Mouse (Mus musculus) forebrain, embryonic 15.5 days (tissue): Measurements from ENCODE around the gene Gm49661. TPM values are rescaled to one million over a fixed set of nuclear protein-coding genes. Genes with fewer than 3 reads are reported as not detected.

Experiments
- ATAC-seq: fragments of 200-750 bp; cut with Nextera tagmentation; replicated peaks from 2 replicates; pipeline ENCODE4 v1.8.0; 2017; ENCODE audit warnings: mild to moderate bottlenecking, moderate TSS enrichment, moderate library complexity
- H3K27ac ChIP-seq: fragments of 300-500 bp; sonication (generic); replicated peaks from 2 replicates; pipeline ENCODE4 v1.5.1; 2015; ENCODE audit warnings: mild to moderate bottlenecking, inconsistent platforms
- H3K27me3 ChIP-seq: fragments of 300-500 bp; sonication (generic); 2 replicates; pipeline ENCODE4 v1.6.1; 2015; ENCODE audit warnings: inconsistent platforms
- H3K36me3 ChIP-seq: fragments of 300-500 bp; sonication (generic); 2 replicates; pipeline ENCODE4 v1.6.1; 2015; ENCODE audit warnings: mild to moderate bottlenecking, inconsistent platforms
- H3K4me1 ChIP-seq: fragments of 300-500 bp; sonication (generic); 2 replicates; pipeline ENCODE4 v1.6.1; 2015; ENCODE audit warnings: inconsistent platforms
- H3K4me2 ChIP-seq: fragments of 300-500 bp; sonication (generic); replicated peaks from 2 replicates; pipeline ENCODE4 v1.6.1; 2015; ENCODE audit warnings: mild to moderate bottlenecking, inconsistent platforms
- H3K4me3 ChIP-seq: fragments of 300-500 bp; sonication (generic); 2 replicates; pipeline ENCODE4 v1.5.1; 2015; ENCODE audit warnings: mild to moderate bottlenecking, inconsistent platforms
- H3K9ac ChIP-seq: fragments of 300-500 bp; sonication (generic); replicated peaks from 2 replicates; pipeline ENCODE4 v1.6.1; 2015; ENCODE audit warnings: mild to moderate bottlenecking, inconsistent platforms
- H3K9me3 ChIP-seq: fragments of 300-500 bp; sonication (generic); 2 replicates; pipeline ENCODE4 v1.6.1; 2016; ENCODE audit warnings: inconsistent platforms
- WGBS: fragments of 180-500 bp; shearing (Covaris S2); methylation state at CpG from one replicate; pipeline ENCODE4 v1.1.7; 2015; ENCODE audit warnings: mixed read lengths; 5-methylcytosine and 5-hydroxymethylcytosine counted together
- polyA plus RNA-seq: library from polyadenylated mRNA; unstranded; fragments of >200 nt; fragmentation: Nextera tagmentation; extraction: Ambion mirVana; gene quantifications from 2 replicates; pipeline ENCODE4 v1.2.1, GENCODE M21; 2015

Gene Gm49661
- polyA plus RNA-seq, 1 experiment from 2014 or later, result not detected

- Histone ChIP-seq H3K36me3 (peaks cover 11% of the 10 kb centered on the region), H3K9ac (peak overlapping the region; percentile 98), H3K27ac (peak overlapping the region; percentile 93), H3K4me3 (peak overlapping the region; percentile 88), H3K9me3 (no peaks in the 10 kb centered on the region), H3K4me2 (peak overlapping the region; percentile 63), H3K27me3 (no peaks in the 10 kb centered on the region), H3K4me1 (peaks cover 36% of the 10 kb centered on the region)
- ATAC-seq, result peak; percentile 46
- 14% methylated on average over 23 of the region's 23 CpGs for WGBS
These were observed 32.9 kb downstream of the Gm49661 start for GRCm38 (mm10) chr8:84936041-84936961.

DNA sequence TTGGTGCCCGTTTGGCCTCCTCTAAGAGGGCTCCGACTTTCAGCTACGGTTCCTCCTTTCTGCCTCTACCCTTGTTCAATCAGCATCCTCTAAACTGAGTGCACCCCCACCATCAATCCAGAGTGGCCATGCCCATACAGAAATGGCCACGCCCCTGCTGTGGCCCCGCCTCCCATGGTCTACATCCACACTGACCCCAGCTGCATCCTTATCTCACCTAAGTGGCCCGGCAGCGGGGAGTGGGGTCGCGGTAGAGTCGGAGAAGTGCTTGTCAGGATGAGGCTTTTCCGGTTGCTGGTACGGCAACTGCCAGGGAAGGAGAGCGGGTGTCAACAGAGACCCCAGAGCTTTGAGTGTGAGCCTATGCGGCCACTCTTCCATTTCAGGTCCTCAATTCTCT is 33.7 kb downstream of the Gm49661 start:
- peak overlapping the region; percentile 63 for H3K4me2 ChIP-seq
- H3K4me3 ChIP-seq, result peak overlapping the region; percentile 88
- peak overlapping the region; percentile 93; the same call in 1 of the 2 replicates for H3K27ac ChIP-seq
- H3K4me1 ChIP-seq, result peaks cover 36% of the 10 kb centered on the region
- peak; percentile 2; the same call in 1 of the 2 replicates for ATAC-seq
- H3K9me3 ChIP-seq, result no peaks in the 10 kb centered on the region
- peaks cover 4% of the 10 kb centered on the region; the same call in 1 of the 2 replicates for H3K27me3 ChIP-seq
- H3K36me3 ChIP-seq, result peaks cover 15% of the 10 kb centered on the region
- 11% methylated on average over 14 of the region's 14 CpGs for WGBS
- H3K9ac ChIP-seq, result peak overlapping the region; percentile 98

DNA sequence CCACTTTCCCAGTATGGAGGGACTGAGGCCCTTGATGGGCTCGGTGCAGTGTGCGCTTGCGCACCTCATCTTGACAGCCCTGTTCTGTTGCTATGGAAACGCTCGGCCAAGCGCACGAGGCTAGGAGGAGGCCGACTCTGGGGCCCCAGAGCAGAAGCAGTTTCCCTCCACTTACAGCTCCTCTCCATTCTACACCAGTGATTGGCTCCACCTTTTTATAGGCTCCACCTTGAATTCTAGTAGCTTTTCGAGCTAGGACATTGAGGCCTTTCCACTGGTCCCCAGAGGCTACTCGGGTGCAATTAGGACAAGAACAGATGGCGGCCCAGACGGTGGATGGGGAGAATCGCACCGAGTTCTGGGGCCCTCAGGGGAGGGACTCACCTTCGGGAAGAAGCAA is 34.4 kb downstream of the Gm49661 start:
- H3K9me3 ChIP-seq, result no peaks in the 10 kb centered on the region
- peaks cover 21% of the 10 kb centered on the region for H3K36me3 ChIP-seq
- H3K4me2 ChIP-seq, result peak overlapping the region; percentile 63
- peaks cover 36% of the 10 kb centered on the region for H3K4me1 ChIP-seq
- 1% methylated on average over 15 of the region's 15 CpGs for WGBS
- H3K9ac ChIP-seq, result peak overlapping the region; percentile 98
- ATAC-seq, result peak; percentile 66
- H3K27ac ChIP-seq, result peak overlapping the region; percentile 93
- H3K27me3 ChIP-seq, result peaks cover 7% of the 10 kb centered on the region; the same call in 1 of the 2 replicates
- peak overlapping the region; percentile 88 for H3K4me3 ChIP-seq

GRCm38 (mm10) chr8:84933767-84934559 is 35.3 kb downstream of the Gm49661 start:
- peak overlapping the region; percentile 88 for H3K4me3 ChIP-seq
- peaks cover 7% of the 10 kb centered on the region; the same call in 1 of the 2 replicates for H3K27me3 ChIP-seq
- 84% methylated on average over 16 of the region's 16 CpGs for WGBS
- H3K27ac ChIP-seq, result no peak overlapping the region
- peak overlapping the region; percentile 63 for H3K4me2 ChIP-seq
- H3K36me3 ChIP-seq, result peaks cover 21% of the 10 kb centered on the region
- peaks cover 43% of the 10 kb centered on the region for H3K4me1 ChIP-seq
- H3K9ac ChIP-seq, result 0 out of 2 replicates have a peak overlapping the region, but pooled peaks have one; percentile 98
- H3K9me3 ChIP-seq, result no peaks in the 10 kb centered on the region
- no peak for ATAC-seq

DNA sequence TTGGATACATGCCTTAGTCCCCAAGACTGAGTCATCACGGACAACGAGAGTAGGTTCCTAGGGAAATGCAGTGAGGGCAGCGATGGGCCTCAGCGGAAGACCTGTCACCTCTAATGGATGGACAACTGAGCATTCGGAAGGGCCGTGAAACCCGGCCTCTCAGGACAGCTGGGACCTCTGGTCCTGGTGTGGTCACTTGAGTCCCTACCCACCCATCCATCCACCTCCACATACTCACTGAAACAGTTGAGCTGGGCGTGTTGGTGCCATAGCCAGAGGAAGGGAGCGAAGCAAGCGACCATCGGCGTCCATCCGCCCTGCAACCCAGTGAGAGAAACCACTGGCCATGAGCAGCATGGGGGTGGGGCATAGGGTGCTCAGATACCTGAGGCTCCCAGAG is 38.7 kb downstream of the Gm49661 start:
- peaks cover 30% of the 10 kb centered on the region for H3K4me1 ChIP-seq
- H3K4me3 ChIP-seq, result no peak overlapping the region
- WGBS, result 92% methylated on average over 13 of the region's 13 CpGs
- no peak overlapping the region for H3K27ac ChIP-seq
- peaks cover 7% of the 10 kb centered on the region; the same call in 1 of the 2 replicates for H3K27me3 ChIP-seq
- H3K4me2 ChIP-seq, result no peak overlapping the region
- H3K9ac ChIP-seq, result no peak overlapping the region
- peaks cover 38% of the 10 kb centered on the region for H3K36me3 ChIP-seq
- no peaks in the 10 kb centered on the region for H3K9me3 ChIP-seq
- ATAC-seq, result no peak

DNA sequence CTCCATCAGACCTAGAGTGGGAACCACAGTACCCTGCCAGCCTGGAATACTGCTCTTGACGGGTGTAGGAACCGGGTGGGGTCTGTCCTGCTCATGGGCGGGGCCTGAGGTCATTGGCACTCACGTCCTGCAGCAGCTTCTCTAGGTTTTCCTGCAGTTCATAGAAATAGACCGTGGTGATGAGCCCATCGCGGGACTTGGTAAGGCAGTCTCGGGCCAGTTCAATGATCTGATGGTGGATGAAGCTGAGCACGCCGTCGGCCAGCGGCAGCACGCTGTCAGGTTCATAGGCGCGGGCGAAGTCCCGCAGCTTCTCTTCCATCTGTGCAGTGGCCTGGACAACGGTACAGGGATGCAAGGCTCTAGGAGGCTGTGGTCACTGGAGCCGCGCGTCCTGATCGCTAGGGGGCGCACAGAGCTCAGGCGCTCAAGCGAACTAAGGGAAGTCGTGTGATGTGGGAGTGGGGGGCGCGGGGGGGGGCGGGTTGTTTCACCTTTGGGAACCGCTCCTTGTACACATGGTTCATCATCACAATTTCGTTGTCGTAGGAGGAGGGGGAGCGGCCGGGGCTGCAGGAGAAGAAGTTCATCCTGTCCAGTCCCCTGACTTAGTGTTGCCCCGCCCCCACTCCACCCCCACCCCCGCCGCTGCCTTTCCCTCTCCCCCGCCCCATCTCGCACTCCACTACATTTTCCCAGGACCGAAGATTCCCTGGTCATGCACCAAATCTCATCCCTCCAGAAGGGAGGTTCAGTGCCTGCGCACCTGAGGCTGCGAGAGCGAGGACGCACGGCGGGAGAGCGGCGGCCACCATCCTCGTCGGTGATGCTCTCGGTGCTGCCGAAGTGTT is 40.6 kb downstream of the Gm49661 start:
- Histone ChIP-seq H3K36me3 (peaks cover 51% of the 10 kb centered on the region), H3K9ac (peak overlapping the region; percentile 26; the same call in 1 of the 2 replicates), H3K4me3 (peak overlapping the region; percentile 33), H3K9me3 (no peaks in the 10 kb centered on the region), H3K4me2 (peak overlapping the region; percentile 51), H3K27ac (no peak overlapping the region), H3K27me3 (peaks cover 7% of the 10 kb centered on the region; the same call in 1 of the 2 replicates), H3K4me1 (peaks cover 11% of the 10 kb centered on the region)
- 2% methylated on average over 52 of the region's 52 CpGs for WGBS
- ATAC-seq, result peak; percentile 64; the same call in 1 of the 2 replicates

- WGBS, result 90% methylated on average over 1 of the region's 1 CpGs
- no peak overlapping the region for H3K9ac ChIP-seq
- H3K27ac ChIP-seq, result no peak overlapping the region
- H3K4me3 ChIP-seq, result no peak overlapping the region
- peaks cover 7% of the 10 kb centered on the region; the same call in 1 of the 2 replicates for H3K27me3 ChIP-seq
- no peak overlapping the region for H3K4me2 ChIP-seq
- peaks cover 54% of the 10 kb centered on the region for H3K36me3 ChIP-seq
- H3K9me3 ChIP-seq, result no peaks in the 10 kb centered on the region
- H3K4me1 ChIP-seq, result peaks cover 9% of the 10 kb centered on the region
- ATAC-seq, result no peak
These were observed 41.7 kb downstream of the Gm49661 start for GRCm38 (mm10) chr8:84927513-84927912.

DNA sequence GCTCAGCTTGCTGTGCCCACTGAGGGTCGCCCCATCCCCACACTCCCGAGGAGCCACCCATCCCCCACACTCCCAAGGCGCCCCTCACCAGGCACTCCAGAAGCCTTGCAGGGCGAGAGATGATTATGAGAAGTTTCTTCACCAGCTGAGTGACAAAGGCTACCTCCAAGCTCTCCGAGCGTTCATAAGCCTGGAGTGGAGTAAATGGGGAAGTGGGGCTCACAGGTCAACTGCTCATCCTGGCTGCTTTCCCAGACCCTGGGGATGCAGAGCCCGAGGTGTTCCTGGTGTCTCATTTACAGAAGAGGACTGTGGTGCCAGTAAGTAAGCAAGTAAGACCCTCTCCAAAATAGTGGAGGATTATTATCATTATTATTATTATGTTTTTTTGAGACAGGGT is 43.7 kb downstream of the Gm49661 start:
- Histone ChIP-seq H3K36me3 (peaks cover 62% of the 10 kb centered on the region), H3K9ac (no peak overlapping the region), H3K4me3 (no peak overlapping the region), H3K27me3 (peaks cover 4% of the 10 kb centered on the region; the same call in 1 of the 2 replicates), H3K27ac (no peak overlapping the region), H3K9me3 (no peaks in the 10 kb centered on the region), H3K4me1 (peaks cover 9% of the 10 kb centered on the region), H3K4me2 (no peak overlapping the region)
- WGBS, result 72% methylated on average over 7 of the region's 7 CpGs
- ATAC-seq, result no peak

DNA sequence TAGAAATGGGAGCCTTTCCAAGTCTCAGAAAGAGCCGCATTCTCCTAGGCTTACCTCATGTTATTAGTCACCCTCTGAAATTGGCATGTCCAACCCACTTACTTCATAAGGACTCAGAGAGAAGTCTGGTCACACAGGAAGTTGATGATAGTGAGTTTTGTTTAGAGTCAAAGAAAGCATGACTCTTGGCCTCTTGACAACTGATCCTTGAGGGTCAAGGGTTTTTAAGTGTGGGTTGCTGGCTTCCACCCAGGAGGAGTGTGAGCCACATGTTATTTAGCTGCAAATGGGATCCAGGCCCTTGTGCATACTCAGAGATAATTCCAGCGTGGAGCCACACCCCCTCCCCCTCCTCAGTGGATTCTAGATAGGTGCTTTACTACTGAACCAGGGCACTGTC is 47.6 kb downstream of the Gm49661 start:
- Histone ChIP-seq H3K4me2 (no peak overlapping the region), H3K9ac (no peak overlapping the region), H3K27ac (no peak overlapping the region), H3K27me3 (no peaks in the 10 kb centered on the region), H3K4me3 (no peak overlapping the region), H3K4me1 (no peaks in the 10 kb centered on the region), H3K36me3 (peaks cover 83% of the 10 kb centered on the region), H3K9me3 (no peaks in the 10 kb centered on the region)
- ATAC-seq, result no peak
- WGBS, result 90% methylated on average over 2 of the region's 2 CpGs

DNA sequence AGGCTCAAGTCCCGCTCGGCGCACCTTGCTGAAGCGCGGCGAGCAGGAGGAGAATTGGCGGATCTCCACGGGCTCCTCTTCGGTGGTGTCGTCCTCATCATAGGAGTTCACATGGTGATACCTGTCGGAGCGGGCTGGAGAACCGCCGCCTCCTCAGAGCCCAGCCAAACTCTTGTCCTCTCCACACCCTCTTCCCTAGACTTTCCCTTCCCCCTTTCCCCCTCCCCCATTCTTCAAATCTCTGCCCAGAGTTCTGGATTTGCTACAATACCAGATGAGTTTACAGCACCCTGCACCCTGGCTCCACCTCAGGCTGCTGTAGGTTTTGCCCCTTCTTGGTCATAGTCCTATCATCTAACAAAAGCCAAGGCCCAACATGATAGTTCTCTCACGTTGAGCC is 50.6 kb downstream of the Gm49661 start:
- no peaks in the 10 kb centered on the region for H3K4me1 ChIP-seq

GRCm38 (mm10) chr8:84917781-84918180 is 51.5 kb downstream of the Gm49661 start:
- Histone ChIP-seq H3K4me1 (peaks cover 8% of the 10 kb centered on the region), H3K4me3 (no peak overlapping the region), H3K4me2 (no peak overlapping the region), H3K27me3 (peaks cover 13% of the 10 kb centered on the region), H3K27ac (no peak overlapping the region), H3K9ac (no peak overlapping the region), H3K9me3 (no peaks in the 10 kb centered on the region), H3K36me3 (peaks cover 93% of the 10 kb centered on the region)
- no peak for ATAC-seq
- 32% methylated on average over 20 of the region's 20 CpGs for WGBS

More for the DNA sequence above, 50.6 kb downstream of the Gm49661 start:
- no peak for ATAC-seq
- 94% methylated on average over 15 of the region's 15 CpGs for WGBS
- Histone ChIP-seq H3K27ac (no peak overlapping the region), H3K36me3 (peaks cover 92% of the 10 kb centered on the region), H3K9me3 (no peaks in the 10 kb centered on the region), H3K4me3 (no peak overlapping the region), H3K4me2 (no peak overlapping the region), H3K9ac (no peak overlapping the region), H3K27me3 (peaks cover 12% of the 10 kb centered on the region)
